Comparison of ENCODE assay signal across 8 mouse cellular contexts in genomic region chr9:58201861-58202549, GRCm38 (mm10). TPM values are rescaled to one million over a fixed set of nuclear protein-coding genes. Genes with fewer than 3 reads are reported as not detected.
A peak's percentile ranks its signal among the peaks of the same experiment; 100 is the strongest.
DNase-seq lines count a peak whose midpoint lies in the region; ATAC-seq and TF ChIP-seq lines count a peak whose summit lies in the region.

No protein-coding gene starts in this region.

- H3K9ac ChIP-seq in kidney, embryonic 16.5 days (replicated peaks; ENCODE audit: low read length), result no peak overlapping the region
- peak overlapping the region; percentile 35; the same call in 1 of the 2 replicates for H3K9ac ChIP-seq in embryonic facial prominence, embryonic 12.5 days
- peak overlapping the region; percentile 39; the same call in 1 of the 2 replicates for H3K9ac ChIP-seq in neural tube, embryonic 14.5 days (replicated peaks; ENCODE audit: low read depth, low read length)

- peaks cover 68% of the 10 kb centered on the region for H3K27me3 ChIP-seq in kidney, embryonic 16.5 days (ENCODE audit: insufficient read depth, low read length)
- peaks cover 2% of the 10 kb centered on the region for H3K27me3 ChIP-seq in kidney, adult 2 months (replicated peaks; ENCODE audit: control insufficient read depth, insufficient read depth, low read length)
- H3K27me3 ChIP-seq in embryonic facial prominence, embryonic 12.5 days, result peaks cover 71% of the 10 kb centered on the region
- peaks cover 62% of the 10 kb centered on the region for H3K27me3 ChIP-seq in neural tube, embryonic 14.5 days (ENCODE audit: control insufficient read depth, insufficient read depth, low read length)

- no peaks in the 10 kb centered on the region for H3K36me3 ChIP-seq in kidney, embryonic 16.5 days (ENCODE audit: insufficient read depth, low read length)
- H3K36me3 ChIP-seq in kidney, adult 2 months (ENCODE audit: control insufficient read depth, insufficient read depth, low read length), result no peaks in the 10 kb centered on the region
- H3K36me3 ChIP-seq in embryonic facial prominence, embryonic 12.5 days, result no peaks in the 10 kb centered on the region
- H3K36me3 ChIP-seq in neural tube, embryonic 14.5 days (ENCODE audit: control insufficient read depth, insufficient read depth, low read length), result no peaks in the 10 kb centered on the region

- TF ChIP-seq POLR2A in kidney, adult 2 months (IDR thresholded peaks at IDR 0.05; ENCODE audit: low read depth, low read length), result no peak

- under 1% methylated on average over 37 of the region's 37 CpGs for WGBS in kidney, embryonic 16.5 days
- 5% methylated on average over 37 of the region's 37 CpGs for WGBS in kidney, adult 2 months
- under 1% methylated on average over 37 of the region's 37 CpGs for WGBS in embryonic facial prominence, embryonic 12.5 days
- under 1% methylated on average over 37 of the region's 37 CpGs for WGBS in neural tube, embryonic 14.5 days

- no peaks in the 10 kb centered on the region for H3K9me3 ChIP-seq in kidney, embryonic 16.5 days (ENCODE audit: low read length)
- H3K9me3 ChIP-seq in embryonic facial prominence, embryonic 12.5 days, result no peaks in the 10 kb centered on the region
- H3K9me3 ChIP-seq in neural tube, embryonic 14.5 days (ENCODE audit: control insufficient read depth, low read length), result no peaks in the 10 kb centered on the region

- peak overlapping the region; percentile 13; the same call in 1 of the 2 replicates for H3K4me3 ChIP-seq in kidney, embryonic 16.5 days (ENCODE audit: low read length)
- H3K4me3 ChIP-seq in kidney, adult 2 months (ENCODE audit: insufficient read depth, low read depth, low read length), result no peak overlapping the region
- peak overlapping the region; percentile 33 for H3K4me3 ChIP-seq in embryonic facial prominence, embryonic 12.5 days
- H3K4me3 ChIP-seq in neural tube, embryonic 14.5 days (ENCODE audit: low read depth, low read length), result peak overlapping the region; percentile 26

- peak overlapping the region; percentile 17; the same call in 1 of the 2 replicates for H3K4me2 ChIP-seq in kidney, embryonic 16.5 days (replicated peaks; ENCODE audit: low read depth, low read length)
- H3K4me2 ChIP-seq in embryonic facial prominence, embryonic 12.5 days (replicated peaks), result peak overlapping the region; percentile 46
- H3K4me2 ChIP-seq in neural tube, embryonic 14.5 days (ENCODE audit: low read depth, low read length), result peak overlapping the region; percentile 31; the same call in 1 of the 2 replicates

- no peak for DNase-seq in kidney, adult 2 months
- DNase-seq in layer of hippocampus, postnatal 10 days (ENCODE audit: low spot score in 2 of 2), result peak; percentile 36 to 56
- DNase-seq in ovary, postnatal 10 days (ENCODE audit: low spot score), result no peak
- no peak for DNase-seq in kidney, adult 9 months
- no peak for DNase-seq in gastrocnemius, postnatal 36 days

- peaks cover 41% of the 10 kb centered on the region for H3K4me1 ChIP-seq in kidney, embryonic 16.5 days (ENCODE audit: insufficient read depth, low read length)
- peaks cover 3% of the 10 kb centered on the region; the same call in 1 of the 2 replicates for H3K4me1 ChIP-seq in kidney, adult 2 months (ENCODE audit: control insufficient read depth, insufficient read depth, low read length)
- H3K4me1 ChIP-seq in embryonic facial prominence, embryonic 12.5 days, result peaks cover 61% of the 10 kb centered on the region
- H3K4me1 ChIP-seq in neural tube, embryonic 14.5 days (ENCODE audit: control insufficient read depth, insufficient read depth, low read length), result peaks cover 16% of the 10 kb centered on the region

- intact Hi-C loops in gastrocnemius, postnatal 36 days (cut with DNase I), result no loop called here

- no peak for TF ChIP-seq CTCF in kidney, adult 2 months (conservative IDR thresholded peaks at IDR 0.05; ENCODE audit: insufficient read depth, insufficient read length, low read depth, low read length)

- no peak for ATAC-seq in kidney, embryonic 16.5 days (ENCODE audit: low FRiP score, low TSS enrichment)
- ATAC-seq in embryonic facial prominence, embryonic 12.5 days (ENCODE audit: insufficient number of reproducible peaks, insufficient read depth, low FRiP score, low TSS enrichment), result no peak
- no peak for ATAC-seq in neural tube, embryonic 14.5 days (ENCODE audit: low read depth)

- H3K27ac ChIP-seq in kidney, embryonic 16.5 days (ENCODE audit: low read length), result no peak overlapping the region
- no peak overlapping the region for H3K27ac ChIP-seq in kidney, adult 2 months (ENCODE audit: insufficient read depth, low read depth, low read length)
- peak overlapping the region; percentile 55 for H3K27ac ChIP-seq in embryonic facial prominence, embryonic 12.5 days
- H3K27ac ChIP-seq in neural tube, embryonic 14.5 days (ENCODE audit: low read depth, low read length), result peak overlapping the region; percentile 66

RNA-seq across cellular contexts. Expression of gene Islr, which starts 2.1 kb away (rescaled TPM):
- 94.8 and 96.1 TPM in 2 replicates for polyA plus RNA-seq in kidney, embryonic 16.5 days (2015; fragmentation: Nextera tagmentation; extraction: Ambion mirVana)
- 32.0 and 41.7 TPM in 2 replicates for polyA plus RNA-seq in kidney, adult 2 months (2012; rRNA removed)
- 88.0 and 95.6 TPM in 2 replicates for polyA plus RNA-seq in embryonic facial prominence, embryonic 12.5 days (2016; fragmentation: Nextera tagmentation; extraction: Ambion mirVana)
- total RNA-seq in layer of hippocampus, postnatal 10 days (2021), result 10 to 100 TPM; 16.4 to 18.1 TPM
- 1.5 and 39.2 TPM in 2 replicates for polyA plus RNA-seq in neural tube, embryonic 14.5 days (2014; fragmentation: Nextera tagmentation; extraction: Ambion mirVana)
- 10 to 100 TPM; 20.5 to 24.0 TPM for total RNA-seq in gastrocnemius, postnatal 36 days (2021)

RNA-seq across cellular contexts. Expression of gene Islr2, which starts 2.1 kb away (rescaled TPM):
- 0.17 and 0.23 TPM in 2 replicates for polyA plus RNA-seq in kidney, embryonic 16.5 days (2015; fragmentation: Nextera tagmentation; extraction: Ambion mirVana)
- 0.75 and 1.7 TPM in 2 replicates for polyA plus RNA-seq in kidney, adult 2 months (2012; rRNA removed)
- 5.3 and 7.3 TPM in 2 replicates for polyA plus RNA-seq in embryonic facial prominence, embryonic 12.5 days (2016; fragmentation: Nextera tagmentation; extraction: Ambion mirVana)
- total RNA-seq in layer of hippocampus, postnatal 10 days (2021), result 100 to 1,000 TPM; 231 to 269 TPM
- 13.2 and 13.5 TPM in 2 replicates for polyA plus RNA-seq in neural tube, embryonic 14.5 days (2014; fragmentation: Nextera tagmentation; extraction: Ambion mirVana)
- 1 to 10 TPM; 2.6 to 4.7 TPM for total RNA-seq in gastrocnemius, postnatal 36 days (2021)

RNA-seq across cellular contexts. Expression of gene Pml, which starts 47.6 kb away (rescaled TPM):
- polyA plus RNA-seq in kidney, embryonic 16.5 days (2015; fragmentation: Nextera tagmentation; extraction: Ambion mirVana), result 26.7 TPM in 2 replicates
- 27.0 and 27.6 TPM in 2 replicates for polyA plus RNA-seq in kidney, adult 2 months (2012; rRNA removed)
- polyA plus RNA-seq in embryonic facial prominence, embryonic 12.5 days (2016; fragmentation: Nextera tagmentation; extraction: Ambion mirVana), result 14.0 and 16.0 TPM in 2 replicates
- total RNA-seq in layer of hippocampus, postnatal 10 days (2021), result 1 to 10 TPM; 7.3 to 9.1 TPM
- 2.7 and 3.3 TPM in 2 replicates for polyA plus RNA-seq in neural tube, embryonic 14.5 days (2014; fragmentation: Nextera tagmentation; extraction: Ambion mirVana)
- 1 to 10 TPM; 4.0 to 4.3 TPM for total RNA-seq in gastrocnemius, postnatal 36 days (2021)

RNA-seq across cellular contexts. Expression of gene Stoml1, which starts 51.0 kb away (rescaled TPM):
- 33.8 and 35.8 TPM in 2 replicates for polyA plus RNA-seq in kidney, embryonic 16.5 days (2015; fragmentation: Nextera tagmentation; extraction: Ambion mirVana)
- polyA plus RNA-seq in kidney, adult 2 months (2012; rRNA removed), result 32.5 and 32.6 TPM in 2 replicates
- 40.9 and 44.2 TPM in 2 replicates for polyA plus RNA-seq in embryonic facial prominence, embryonic 12.5 days (2016; fragmentation: Nextera tagmentation; extraction: Ambion mirVana)
- 10 to 100 TPM; 77.5 to 80.5 TPM for total RNA-seq in layer of hippocampus, postnatal 10 days (2021)
- 112 and 129 TPM in 2 replicates for polyA plus RNA-seq in neural tube, embryonic 14.5 days (2014; fragmentation: Nextera tagmentation; extraction: Ambion mirVana)
- 1 to 10 TPM; 5.5 to 7.5 TPM for total RNA-seq in gastrocnemius, postnatal 36 days (2021)

Comparison
In these comparisons a context has a peak if more than half of its experiments do, and no peak if none do; other contexts are left out.
1. H3K27ac ChIP-seq: peak in embryonic facial prominence, embryonic 12.5 days (single experiment) and neural tube, embryonic 14.5 days (single experiment); none in kidney, embryonic 16.5 days (single experiment) and kidney, adult 2 months (single experiment).
2. DNase-seq: peak in layer of hippocampus, postnatal 10 days (2 of 2); none in kidney, adult 2 months (single experiment), ovary, postnatal 10 days (single experiment), kidney, adult 9 months (single experiment) and gastrocnemius, postnatal 36 days (0 of 2).
3. Peak in every context shown above with its lines, with median percentiles within 50 percentile points of each other: H3K4me2 ChIP-seq.